Comparison of ENCODE assay signal across 8 mouse cellular contexts in the genomic region with DNA sequence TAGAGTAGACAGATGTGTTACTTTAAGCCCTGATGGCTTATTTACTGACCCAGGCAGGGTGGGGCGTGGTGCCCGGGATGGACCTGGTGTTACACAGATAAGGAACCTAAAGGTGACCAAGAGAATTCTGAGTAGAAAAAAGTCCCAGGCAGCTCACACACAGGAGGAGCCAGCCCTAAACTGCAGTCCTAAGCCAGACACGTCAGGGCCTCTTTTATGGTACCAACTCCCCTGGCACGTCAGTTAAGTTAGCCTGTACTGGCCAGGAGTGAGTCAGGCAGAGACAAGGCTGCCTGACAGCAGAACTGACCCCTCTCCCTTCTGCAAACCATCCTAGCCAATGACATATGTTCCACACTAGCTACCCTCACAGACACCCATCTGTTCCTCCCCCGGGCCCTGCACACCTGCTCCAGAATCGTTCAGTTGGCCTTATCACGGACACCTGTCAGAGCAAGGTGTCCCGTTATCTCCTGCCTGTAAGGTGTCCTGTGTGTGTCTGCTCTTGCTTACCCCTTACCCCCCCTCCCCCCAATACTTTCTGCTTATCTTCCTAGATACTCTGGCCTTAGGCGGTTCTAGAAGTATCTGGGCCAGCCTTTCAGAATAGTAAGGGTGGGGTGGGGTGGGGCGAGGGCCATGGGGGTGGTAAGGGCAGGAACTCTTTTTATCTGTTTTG.
DNase-seq lines count a peak whose midpoint lies in the region; ATAC-seq and TF ChIP-seq lines count a peak whose summit lies in the region.

No protein-coding gene starts in this region.

- H3K9ac ChIP-seq in heart, embryonic 12.5 days: no peak overlapping the region
- no peak overlapping the region for H3K9ac ChIP-seq in ES-Bruce4 (ENCODE audit: low read depth, poor library complexity, severe bottlenecking)
- no peak overlapping the region for H3K9ac ChIP-seq in forebrain, embryonic 13.5 days
- H3K9ac ChIP-seq in liver, postnatal 0 days (replicated peaks): peak overlapping the region; percentile 61

- WGBS in heart, embryonic 12.5 days: 28% methylated on average over 10 of the region's 10 CpGs
- WGBS in forebrain, embryonic 13.5 days: 73% methylated on average over 10 of the region's 10 CpGs
- WGBS in liver, postnatal 0 days (ENCODE audit: insufficient replicate concordance): 37% methylated on average over 10 of the region's 10 CpGs

- peaks cover 4% of the 10 kb centered on the region; the same call in 1 of the 2 replicates for H3K36me3 ChIP-seq in heart, embryonic 12.5 days
- no peaks in the 10 kb centered on the region for H3K36me3 ChIP-seq in ES-Bruce4 (ENCODE audit: control insufficient read depth, insufficient read depth, low read length, poor library complexity, severe bottlenecking)
- no peaks in the 10 kb centered on the region for H3K36me3 ChIP-seq in forebrain, embryonic 13.5 days (ENCODE audit: poor library complexity, severe bottlenecking)
- peaks cover 2% of the 10 kb centered on the region for H3K36me3 ChIP-seq in liver, postnatal 0 days (replicated peaks; ENCODE audit: insufficient read depth, low read length)

- peak overlapping the region; percentile 77 for H3K27ac ChIP-seq in heart, embryonic 12.5 days (ENCODE audit: poor library complexity, severe bottlenecking)
- H3K27ac ChIP-seq in ES-Bruce4 (ENCODE audit: insufficient read depth, low read length): peak overlapping the region; percentile 69
- peak overlapping the region; percentile 49 for H3K27ac ChIP-seq in forebrain, embryonic 13.5 days
- H3K27ac ChIP-seq in liver, postnatal 0 days (ENCODE audit: low read depth): peak overlapping the region; percentile 99

- DNase-seq in heart, adult 18-20 months: no peak
- peak; percentile 84 for DNase-seq in liver, postnatal 0 days
- DNase-seq in adipocyte (ENCODE audit: low spot score): no peak
- DNase-seq in lung, postnatal 25 days (ENCODE audit: low spot score): no peak

- no peak for TF ChIP-seq EP300 in ES-Bruce4 (IDR thresholded peaks at IDR 0.05; ENCODE audit: insufficient read depth, low read depth, low read length)
- TF ChIP-seq EP300 in liver, postnatal 0 days (IDR thresholded peaks at IDR 0.05; ENCODE audit: low read depth): peak; percentile 94

- peak; percentile 85 for ATAC-seq in heart, embryonic 12.5 days (ENCODE audit: insufficient number of reproducible peaks, low FRiP score)
- ATAC-seq in forebrain, embryonic 13.5 days: no peak
- ATAC-seq in liver, postnatal 0 days: peak; percentile 83
- no peak for ATAC-seq in granulocyte monocyte progenitor cell, adult 5-6 weeks (replicated peaks; ENCODE audit: poor library complexity, severe bottlenecking)

- H3K4me3 ChIP-seq in heart, embryonic 12.5 days: no peak overlapping the region
- no peak overlapping the region for H3K4me3 ChIP-seq in ES-Bruce4 (ENCODE audit: low read depth, low read length)
- H3K4me3 ChIP-seq in forebrain, embryonic 13.5 days: no peak overlapping the region
- no peak overlapping the region for H3K4me3 ChIP-seq in liver, postnatal 0 days (ENCODE audit: low read depth, low read length)

- TF ChIP-seq POLR2A in ES-Bruce4 (IDR thresholded peaks at IDR 0.05; ENCODE audit: insufficient read depth, low read length): no peak

- no peaks in the 10 kb centered on the region for H3K27me3 ChIP-seq in heart, embryonic 12.5 days (replicated peaks)
- H3K27me3 ChIP-seq in ES-Bruce4 (ENCODE audit: control insufficient read depth, insufficient read depth, low read length, poor library complexity, severe bottlenecking): no peaks in the 10 kb centered on the region
- H3K27me3 ChIP-seq in forebrain, embryonic 13.5 days: no peaks in the 10 kb centered on the region
- H3K27me3 ChIP-seq in liver, postnatal 0 days (ENCODE audit: insufficient read depth, low read length): no peaks in the 10 kb centered on the region

- peaks cover 45% of the 10 kb centered on the region for H3K4me1 ChIP-seq in heart, embryonic 12.5 days (replicated peaks)
- H3K4me1 ChIP-seq in ES-Bruce4 (ENCODE audit: control insufficient read depth, insufficient read depth, low read length): peaks cover 28% of the 10 kb centered on the region
- peaks cover 54% of the 10 kb centered on the region for H3K4me1 ChIP-seq in forebrain, embryonic 13.5 days
- H3K4me1 ChIP-seq in liver, postnatal 0 days (ENCODE audit: insufficient read depth): peaks cover 71% of the 10 kb centered on the region

- TF ChIP-seq CTCF in ES-Bruce4 (IDR thresholded peaks at IDR 0.05; ENCODE audit: low read depth, low read length): no peak
- no peak for TF ChIP-seq CTCF in liver, postnatal 0 days (IDR thresholded peaks at IDR 0.05; ENCODE audit: low read depth)

- no peaks in the 10 kb centered on the region for H3K9me3 ChIP-seq in heart, embryonic 12.5 days (replicated peaks)
- H3K9me3 ChIP-seq in ES-Bruce4 (replicated peaks; ENCODE audit: control insufficient read depth, insufficient read depth, low read length, poor library complexity, severe bottlenecking): no peaks in the 10 kb centered on the region
- no peaks in the 10 kb centered on the region for H3K9me3 ChIP-seq in forebrain, embryonic 13.5 days (replicated peaks)
- no peaks in the 10 kb centered on the region for H3K9me3 ChIP-seq in liver, postnatal 0 days (ENCODE audit: low read length)

- 0 out of 2 replicates have a peak overlapping the region, but pooled peaks have one; percentile 16 for H3K4me2 ChIP-seq in heart, embryonic 12.5 days
- no peak overlapping the region for H3K4me2 ChIP-seq in forebrain, embryonic 13.5 days
- H3K4me2 ChIP-seq in liver, postnatal 0 days (ENCODE audit: low read depth, low read length): peak overlapping the region; percentile 51

Comparison
In these comparisons a context has a peak if more than half of its experiments do, and no peak if none do; other contexts are left out.
1. ATAC-seq: peak in heart, embryonic 12.5 days (single experiment) and liver, postnatal 0 days (single experiment); none in forebrain, embryonic 13.5 days (single experiment) and granulocyte monocyte progenitor cell, adult 5-6 weeks (single experiment).
2. H3K27ac ChIP-seq: peak in every context shown above with its lines; median percentile 99 in liver, postnatal 0 days; 77 in heart, embryonic 12.5 days; 69 in ES-Bruce4; 49 in forebrain, embryonic 13.5 days.